Mouse (Mus musculus) stomach, embryonic 14.5 days (tissue): ENCODE results near the gene Gap43. TPM values are rescaled to one million over a fixed set of nuclear protein-coding genes. Genes with fewer than 3 reads are reported as not detected.
"Not testable (repeated sequence)": the region's sequence is repeated elsewhere in the genome, so short reads cannot be mapped to it uniquely, and the experiment has no call there.

ENCODE experiments used
- ATAC-seq: fragments of 200-750 bp; cut with Nextera tagmentation; 2 replicates; pipeline ENCODE4 v1.8.0; 2017; ENCODE audit warnings: low read depth, moderate TSS enrichment; ENCODE audit not compliant: insufficient number of reproducible peaks, insufficient read depth, low FRiP score
- H3K27ac ChIP-seq: fragments of 300-500 bp; sonication (generic); 2 replicates; pipeline ENCODE4 v1.5.1; 2014; ENCODE audit warnings: mild to moderate bottlenecking, low read length, moderate library complexity, mixed read lengths
- H3K27me3 ChIP-seq: fragments of 300-500 bp; sonication (generic); 2 replicates; pipeline ENCODE4 v1.6.1; 2014; ENCODE audit warnings: low read length, control low read depth, mixed read lengths; ENCODE audit not compliant: control insufficient read depth, insufficient read depth
- H3K36me3 ChIP-seq: fragments of 300-500 bp; sonication (generic); 2 replicates; pipeline ENCODE4 v1.6.1; 2014; ENCODE audit warnings: mild to moderate bottlenecking, control low read depth, low read length, moderate library complexity, mixed read lengths; ENCODE audit not compliant: control insufficient read depth, insufficient read depth
- H3K4me1 ChIP-seq: fragments of 300-500 bp; sonication (generic); 2 replicates; pipeline ENCODE4 v1.6.1; 2014; ENCODE audit warnings: low read length, control low read depth, mixed read lengths; ENCODE audit not compliant: control insufficient read depth, insufficient read depth
- H3K4me2 ChIP-seq: fragments of 300-500 bp; sonication (generic); replicated peaks from 2 replicates; pipeline ENCODE4 v1.6.1; 2014; ENCODE audit warnings: low read depth, low read length, control low read depth
- H3K4me3 ChIP-seq: fragments of 300-500 bp; sonication (generic); 2 replicates; pipeline ENCODE4 v1.5.1; 2014; ENCODE audit warnings: low read depth, low read length, control low read depth
- H3K9ac ChIP-seq: fragments of 300-500 bp; sonication (generic); replicated peaks from 2 replicates; pipeline ENCODE4 v1.6.1; 2014; ENCODE audit warnings: low read depth, mild to moderate bottlenecking, control low read depth, low read length, moderate library complexity, mixed read lengths
- H3K9me3 ChIP-seq: fragments of 300-500 bp; sonication (generic); 2 replicates; pipeline ENCODE4 v1.6.1; 2016; ENCODE audit warnings: low read depth, low read length, control low read depth; ENCODE audit not compliant: control insufficient read depth
- WGBS: fragments of 180-500 bp; shearing (Covaris S2); extraction: QIAGEN DNeasy Blood & Tissue Kit; methylation state at CpG from one replicate; pipeline ENCODE4 v1.1.7; 2014; 5-methylcytosine and 5-hydroxymethylcytosine counted together
- polyA plus RNA-seq: library from polyadenylated mRNA; unstranded; fragments of >200 nt; fragmentation: Nextera tagmentation; extraction: Ambion mirVana; gene quantifications from 2 replicates; pipeline ENCODE4 v1.2.1, GENCODE M21; 2014

Gene Gap43
- 94.5 and 97.8 TPM in 2 replicates for polyA plus RNA-seq

DNA sequence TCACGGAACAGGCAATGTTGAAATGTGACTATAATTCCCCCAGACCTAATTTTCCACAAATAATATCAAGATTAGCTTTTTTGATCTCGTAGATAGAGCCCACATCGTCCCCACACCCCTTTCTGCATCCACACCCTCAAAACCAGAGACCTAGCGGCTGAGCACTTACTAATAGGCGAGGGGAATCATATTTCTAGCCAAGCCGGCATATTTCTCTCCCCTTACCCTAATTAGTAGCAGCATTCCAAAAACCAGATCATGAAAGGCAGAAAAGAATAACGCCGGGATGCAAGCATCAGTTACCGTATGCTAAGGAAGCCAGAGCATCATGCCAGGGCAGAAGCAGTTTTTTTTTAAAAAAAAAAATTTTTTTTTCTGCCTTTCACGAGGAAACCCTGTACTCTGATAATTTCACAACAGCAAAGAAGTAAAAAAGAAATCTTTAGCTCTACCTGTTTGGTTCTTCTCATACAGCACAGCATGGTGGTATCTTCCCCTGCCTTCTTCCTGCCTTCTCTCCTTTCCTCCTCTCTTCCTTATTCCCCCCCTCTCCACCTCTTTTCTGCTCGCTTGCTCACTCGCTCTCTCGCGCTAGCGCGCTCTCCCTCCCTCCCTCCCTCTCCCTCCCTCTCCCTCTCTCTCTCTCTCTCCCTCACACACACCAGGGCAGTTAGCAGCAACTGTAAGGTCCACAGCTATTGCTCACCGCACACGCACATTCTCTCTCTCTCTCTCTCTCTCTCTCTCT, at the start of gene Gap43:
Gene Gap43, minus strand, starts transcription at position 631 of the 748 bp plus-strand sequence.
- 0 out of 2 replicates have a peak, but pooled peaks cover 3% of the 10 kb centered on the region for H3K4me1 ChIP-seq
- peak within 1 kb of the TSS; percentile 32 for H3K4me3 ChIP-seq
- H3K27ac ChIP-seq, result no peak within 1 kb of the TSS
- H3K9me3 ChIP-seq, result no peaks in the 10 kb centered on the region
- no peaks in the 10 kb centered on the region for H3K27me3 ChIP-seq
- 0% methylated on average over 18 of the region's 18 CpGs for WGBS
- no peak within 1 kb of the TSS for H3K9ac ChIP-seq
- H3K4me2 ChIP-seq, result peak within 1 kb of the TSS; percentile 60
- no peaks in the 10 kb centered on the region for H3K36me3 ChIP-seq
- peak; percentile 62; the same call in 1 of the 2 replicates for ATAC-seq

DNA sequence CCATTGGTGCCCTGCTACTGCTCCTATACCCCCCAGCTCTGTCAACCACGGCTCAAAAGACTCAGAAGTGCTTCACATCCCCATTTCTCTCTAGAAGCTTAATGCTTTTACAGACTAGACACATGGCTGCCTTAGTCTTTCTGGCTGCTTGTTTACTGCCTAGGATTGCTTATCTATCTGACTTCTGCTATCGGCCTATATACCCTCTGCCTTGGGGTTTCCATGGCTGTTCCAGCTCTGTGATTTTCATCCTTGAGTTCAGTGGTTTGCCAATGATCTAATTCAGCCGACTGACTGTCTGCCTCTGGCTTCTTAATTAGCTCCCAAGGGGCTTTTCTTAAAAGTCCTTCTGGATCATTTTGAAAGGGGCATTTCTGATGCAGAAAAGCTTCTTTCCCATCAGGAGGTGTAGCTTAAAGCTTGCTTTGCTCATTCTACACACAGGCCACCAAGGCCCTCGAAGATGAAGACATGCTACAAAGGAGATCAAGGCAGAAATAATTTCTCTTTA, 40.9 kb upstream of the Gap43 start:
- H3K4me2 ChIP-seq, result no peak overlapping the region
- H3K9me3 ChIP-seq, result no peaks in the 10 kb centered on the region
- H3K4me3 ChIP-seq, result no peak overlapping the region
- no peaks in the 10 kb centered on the region for H3K36me3 ChIP-seq
- WGBS, result 65% methylated on average over 4 of the region's 4 CpGs
- H3K4me1 ChIP-seq, result no peaks in the 10 kb centered on the region
- no peak overlapping the region for H3K27ac ChIP-seq
- H3K9ac ChIP-seq, result no peak overlapping the region
- ATAC-seq, result no peak
- no peaks in the 10 kb centered on the region for H3K27me3 ChIP-seq

DNA sequence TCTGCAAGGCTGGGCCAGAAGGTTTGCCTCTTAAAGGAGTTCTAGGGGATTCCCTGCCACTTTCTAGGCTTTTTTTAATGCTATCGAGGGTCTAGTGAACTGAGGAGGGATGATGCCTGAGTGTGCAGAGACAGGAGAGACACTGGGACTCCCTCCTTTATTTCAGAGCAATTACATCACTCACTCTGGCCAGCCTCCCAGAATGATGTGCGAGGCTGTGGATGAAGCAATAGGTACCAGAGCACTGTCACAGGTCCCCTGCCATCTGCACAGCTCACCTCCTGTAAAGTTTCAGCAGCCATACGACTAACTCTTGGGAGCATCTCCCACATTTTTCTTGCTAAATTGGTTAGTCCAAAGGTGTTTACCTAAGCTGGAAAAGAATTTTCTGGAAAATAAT, 40.2 kb upstream of the Gap43 start:
- H3K9me3 ChIP-seq, result no peaks in the 10 kb centered on the region
- 64% methylated on average over 3 of the region's 3 CpGs for WGBS
- no peak overlapping the region for H3K27ac ChIP-seq
- no peak overlapping the region for H3K4me3 ChIP-seq
- H3K27me3 ChIP-seq, result no peaks in the 10 kb centered on the region
- no peak for ATAC-seq
- H3K36me3 ChIP-seq, result no peaks in the 10 kb centered on the region
- H3K4me2 ChIP-seq, result no peak overlapping the region
- H3K9ac ChIP-seq, result no peak overlapping the region
- H3K4me1 ChIP-seq, result no peaks in the 10 kb centered on the region

DNA sequence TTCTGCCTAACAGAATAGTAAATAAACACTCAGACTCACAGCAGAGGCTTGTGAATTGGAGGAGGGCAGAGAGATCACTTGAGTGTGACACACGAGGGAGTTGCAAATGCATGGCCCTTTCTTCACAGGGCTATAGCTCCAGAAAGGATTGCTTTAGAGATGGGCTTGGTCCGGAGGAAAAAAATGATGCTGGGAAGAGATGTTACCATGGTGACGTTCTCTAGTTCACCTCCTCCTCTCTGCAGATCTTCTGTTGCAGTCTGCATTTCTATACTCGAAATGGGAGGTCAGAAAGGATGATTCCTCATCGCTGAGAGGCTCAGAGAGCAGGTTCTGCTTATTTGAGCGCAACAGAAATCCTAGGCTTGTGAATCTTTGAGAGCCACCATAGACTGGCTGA, 29.7 kb upstream of the Gap43 start:
- WGBS, result 76% methylated on average over 6 of the region's 6 CpGs

DNA sequence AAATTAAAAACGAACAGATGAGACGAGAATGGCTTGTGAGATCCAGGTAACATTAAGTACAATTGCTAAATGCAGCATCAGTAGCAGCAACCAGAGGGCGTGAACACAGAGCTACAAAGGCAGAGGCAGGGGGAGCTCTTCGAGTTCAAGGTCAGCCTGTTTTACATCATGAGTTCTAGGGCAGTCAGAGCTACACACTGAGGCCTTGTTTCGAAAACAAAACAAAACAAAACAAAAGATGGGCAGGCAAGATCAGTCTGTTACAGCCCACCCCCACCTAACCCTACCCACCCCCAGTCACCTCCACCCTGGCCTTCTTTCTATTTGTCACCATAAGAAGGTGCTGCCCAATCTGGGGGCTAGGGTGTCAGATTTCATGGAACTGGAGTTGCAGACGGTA, 28.9 kb upstream of the Gap43 start:
- Histone ChIP-seq H3K4me3 (no peak overlapping the region), H3K9me3 (no peaks in the 10 kb centered on the region), H3K27ac (no peak overlapping the region), H3K36me3 (no peaks in the 10 kb centered on the region), H3K9ac (no peak overlapping the region), H3K27me3 (no peaks in the 10 kb centered on the region), H3K4me2 (no peak overlapping the region), H3K4me1 (no peaks in the 10 kb centered on the region)
- ATAC-seq, result no peak
- WGBS, result 81% methylated on average over 6 of the region's 6 CpGs

More for the DNA sequence above, 29.7 kb upstream of the Gap43 start:
- H3K4me3 ChIP-seq, result no peak overlapping the region
- no peaks in the 10 kb centered on the region for H3K27me3 ChIP-seq
- no peak for ATAC-seq
- no peaks in the 10 kb centered on the region for H3K9me3 ChIP-seq
- H3K27ac ChIP-seq, result no peak overlapping the region
- no peak overlapping the region for H3K9ac ChIP-seq
- H3K36me3 ChIP-seq, result no peaks in the 10 kb centered on the region
- no peaks in the 10 kb centered on the region for H3K4me1 ChIP-seq
- H3K4me2 ChIP-seq, result no peak overlapping the region

DNA sequence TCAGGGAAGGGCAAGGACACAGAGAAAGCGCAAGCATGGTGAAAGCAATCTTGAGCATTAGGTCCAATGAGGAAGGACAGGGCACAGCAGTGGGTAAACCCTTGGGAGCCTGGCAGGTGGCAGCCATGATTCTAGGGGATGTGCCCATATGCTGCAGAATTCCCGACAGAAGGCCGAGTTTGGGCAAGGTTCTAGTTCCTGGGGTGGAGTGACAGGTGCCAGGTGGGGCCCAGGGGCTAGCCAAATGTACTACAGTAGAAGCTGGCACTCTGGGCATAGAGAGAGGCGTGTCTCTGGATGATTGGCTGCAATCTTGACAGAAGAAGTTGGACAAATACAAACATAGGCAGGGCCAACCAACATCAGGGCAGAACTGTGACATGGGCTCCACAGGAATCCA, 19.6 kb upstream of the Gap43 start:
- no peak overlapping the region for H3K4me3 ChIP-seq
- no peaks in the 10 kb centered on the region for H3K27me3 ChIP-seq
- no peaks in the 10 kb centered on the region for H3K4me1 ChIP-seq
- no peak overlapping the region for H3K9ac ChIP-seq
- H3K36me3 ChIP-seq, result no peaks in the 10 kb centered on the region
- H3K9me3 ChIP-seq, result no peaks in the 10 kb centered on the region
- ATAC-seq, result no peak
- no peak overlapping the region for H3K4me2 ChIP-seq
- WGBS, result 87% methylated on average over 4 of the region's 4 CpGs
- H3K27ac ChIP-seq, result no peak overlapping the region

DNA sequence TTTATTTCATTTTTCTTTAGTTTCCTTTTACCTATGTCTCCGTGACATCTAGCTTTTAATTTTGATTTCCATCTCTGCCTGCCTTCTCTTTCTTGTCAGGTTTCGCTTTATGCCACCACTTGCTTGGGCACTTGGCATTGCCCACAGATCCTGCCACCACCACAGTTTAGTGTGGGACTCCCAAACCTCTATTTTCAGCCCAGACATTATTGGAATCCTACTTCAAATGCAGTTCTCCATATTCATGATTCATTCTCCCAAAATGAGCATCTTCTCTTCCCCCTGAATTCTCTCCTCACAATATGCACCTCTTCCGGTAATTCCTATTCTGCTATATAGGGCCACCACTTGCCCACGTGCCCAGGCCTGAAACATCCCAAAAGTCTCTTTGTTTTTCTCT, 17.6 kb upstream of the Gap43 start:
- H3K4me1 ChIP-seq, result no peaks in the 10 kb centered on the region
- no peak overlapping the region for H3K4me2 ChIP-seq
- H3K27ac ChIP-seq, result no peak overlapping the region
- H3K27me3 ChIP-seq, result no peaks in the 10 kb centered on the region
- no peak for ATAC-seq
- no peaks in the 10 kb centered on the region for H3K36me3 ChIP-seq
- H3K4me3 ChIP-seq, result no peak overlapping the region
- H3K9me3 ChIP-seq, result no peaks in the 10 kb centered on the region
- 94% methylated on average over 4 of the region's 4 CpGs for WGBS
- H3K9ac ChIP-seq, result no peak overlapping the region

DNA sequence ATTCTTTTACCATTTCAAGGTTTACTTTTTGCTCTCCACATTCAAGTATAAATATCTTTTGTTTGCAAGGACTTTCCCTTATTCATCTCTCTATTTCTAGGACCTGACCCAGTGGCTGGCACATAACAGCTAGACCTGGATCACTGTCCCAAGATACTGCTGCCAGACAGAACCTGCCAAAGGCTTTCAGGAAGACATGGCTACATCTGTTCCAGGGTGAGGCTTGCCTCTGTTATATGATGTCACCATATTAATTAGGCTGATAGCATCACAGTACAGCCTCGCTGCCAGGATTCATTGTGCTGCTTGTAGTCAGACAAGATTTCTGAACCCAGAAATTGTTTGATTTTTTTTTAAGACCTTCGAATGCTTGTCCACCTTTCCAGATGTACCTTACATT, 9.6 kb upstream of the Gap43 start:
- Histone ChIP-seq H3K9ac (no peak overlapping the region), H3K4me3 (no peak overlapping the region), H3K4me1 (no peaks in the 10 kb centered on the region), H3K9me3 (no peaks in the 10 kb centered on the region), H3K27ac (no peak overlapping the region), H3K27me3 (no peaks in the 10 kb centered on the region), H3K4me2 (no peak overlapping the region), H3K36me3 (no peaks in the 10 kb centered on the region)
- 85% methylated on average over 2 of the region's 2 CpGs for WGBS
- no peak for ATAC-seq

DNA sequence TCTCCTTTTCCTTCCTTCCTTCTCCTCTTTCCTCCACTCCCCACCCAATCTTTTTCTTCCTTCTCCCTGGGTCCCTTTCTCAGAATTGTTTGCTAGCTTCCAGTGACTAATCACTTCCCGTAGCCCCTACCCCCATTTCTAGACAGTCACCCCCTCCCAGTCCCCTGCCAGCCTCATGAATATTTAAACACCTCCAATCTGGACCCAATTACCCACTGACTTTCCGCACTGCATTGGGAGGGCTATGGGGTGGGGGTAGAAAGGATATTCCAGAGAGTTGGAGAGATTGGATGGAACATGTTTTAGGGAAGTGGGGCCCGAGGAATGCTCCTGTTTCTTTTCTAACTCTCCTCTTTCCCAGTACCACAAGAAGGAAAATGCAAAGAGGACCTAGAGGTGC, 414 bp upstream of the Gap43 start:
- WGBS, result 20% methylated on average over 2 of the region's 3 CpGs

More for the DNA sequence above, 414 bp upstream of the Gap43 start:
- H3K36me3 ChIP-seq, H3K27me3 ChIP-seq, H3K9ac ChIP-seq, H3K27ac ChIP-seq, H3K9me3 ChIP-seq, H3K4me3 ChIP-seq, H3K4me1 ChIP-seq, ATAC-seq: not testable (repeated sequence)
- H3K4me2 ChIP-seq, result peak overlapping the region; percentile 60; the same call in 1 of the 2 replicates
